Mouse (Mus musculus) midbrain, embryonic 15.5 days (tissue): Measurements from ENCODE around the gene Riox2. TPM values are rescaled to one million over a fixed set of nuclear protein-coding genes. Genes with fewer than 3 reads are reported as not detected.

Source experiments
- ATAC-seq: fragments of 200-750 bp; cut with Nextera tagmentation; replicated peaks from 2 replicates; pipeline ENCODE4 v1.8.0; 2017; ENCODE audit warnings: moderate TSS enrichment
- H3K27ac ChIP-seq: fragments of 300-500 bp; sonication (generic); 2 replicates; pipeline ENCODE4 v1.5.1; 2015; ENCODE audit warnings: mild to moderate bottlenecking, inconsistent platforms
- H3K27me3 ChIP-seq: fragments of 300-500 bp; sonication (generic); replicated peaks from 2 replicates; pipeline ENCODE4 v1.6.1; 2015; ENCODE audit warnings: inconsistent platforms
- H3K36me3 ChIP-seq: fragments of 300-500 bp; sonication (generic); replicated peaks from 2 replicates; pipeline ENCODE4 v1.6.1; 2015; ENCODE audit warnings: inconsistent platforms
- H3K4me1 ChIP-seq: fragments of 300-500 bp; sonication (generic); 2 replicates; pipeline ENCODE4 v1.6.1; 2015; ENCODE audit warnings: inconsistent platforms
- H3K4me2 ChIP-seq: fragments of 300-500 bp; sonication (generic); 2 replicates; pipeline ENCODE4 v1.6.1; 2015; ENCODE audit warnings: inconsistent platforms, mild to moderate bottlenecking, moderate library complexity
- H3K4me3 ChIP-seq: fragments of 300-500 bp; sonication (generic); 2 replicates; pipeline ENCODE4 v1.5.1; 2015; ENCODE audit warnings: mild to moderate bottlenecking, inconsistent platforms
- H3K9ac ChIP-seq: fragments of 300-500 bp; sonication (generic); 2 replicates; pipeline ENCODE4 v1.6.1; 2015; ENCODE audit warnings: mild to moderate bottlenecking, inconsistent platforms
- H3K9me3 ChIP-seq: fragments of 300-500 bp; sonication (generic); 2 replicates; pipeline ENCODE4 v1.6.1; 2016; ENCODE audit warnings: inconsistent platforms
- WGBS: fragments of 180-500 bp; shearing (Covaris S2); methylation state at CpG from one replicate; pipeline ENCODE4 v1.1.7; 2015; ENCODE audit warnings: mixed read lengths; 5-methylcytosine and 5-hydroxymethylcytosine counted together
- polyA plus RNA-seq: library from polyadenylated mRNA; unstranded; fragments of >200 nt; fragmentation: Nextera tagmentation; extraction: Ambion mirVana; gene quantifications from 2 replicates; pipeline ENCODE4 v1.2.1, GENCODE M21; 2015

The Riox2 gene
- polyA plus RNA-seq, 1 experiment from 2014 or later, result 14.0 TPM

- Histone ChIP-seq H3K27me3 (no peaks in the 10 kb centered on the region), H3K27ac (no peak overlapping the region), H3K4me1 (no peaks in the 10 kb centered on the region), H3K9me3 (no peaks in the 10 kb centered on the region), H3K4me3 (no peak overlapping the region), H3K4me2 (no peak overlapping the region), H3K9ac (no peak overlapping the region), H3K36me3 (no peaks in the 10 kb centered on the region)
- ATAC-seq, result no peak
- WGBS, result 93% methylated on average over 13 of the region's 13 CpGs
Measured at GRCm38 (mm10) chr16:59529570-59529969, 58.0 kb downstream of the Riox2 start.

DNA sequence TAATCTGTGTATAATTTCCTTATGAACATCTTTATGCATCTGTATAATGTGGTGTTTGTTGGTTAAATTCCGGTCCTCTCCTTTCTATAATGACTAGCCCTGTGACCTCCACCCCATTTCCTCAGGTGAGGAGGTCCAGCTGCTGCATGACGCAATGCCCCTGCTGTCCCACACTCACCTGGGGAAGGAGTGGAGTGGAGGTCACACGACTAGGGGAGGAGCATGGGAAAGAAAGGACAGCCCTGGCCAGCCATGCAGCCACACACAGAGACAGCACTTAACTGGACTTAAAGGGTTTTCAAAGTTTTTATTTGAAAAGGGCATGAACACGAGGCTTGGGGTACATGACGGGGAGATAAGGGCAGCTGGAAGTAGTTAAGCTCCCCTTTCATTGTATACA, 59.7 kb downstream of the Riox2 start:
- WGBS, result 86% methylated on average over 5 of the region's 5 CpGs
- no peak overlapping the region for H3K9ac ChIP-seq
- no peak overlapping the region for H3K27ac ChIP-seq
- ATAC-seq, result no peak
- no peak overlapping the region for H3K4me3 ChIP-seq
- H3K9me3 ChIP-seq, result no peaks in the 10 kb centered on the region
- H3K4me2 ChIP-seq, result no peak overlapping the region
- H3K4me1 ChIP-seq, result no peaks in the 10 kb centered on the region
- no peaks in the 10 kb centered on the region for H3K36me3 ChIP-seq
- H3K27me3 ChIP-seq, result no peaks in the 10 kb centered on the region

- Histone ChIP-seq H3K9me3 (no peaks in the 10 kb centered on the region), H3K4me1 (no peaks in the 10 kb centered on the region), H3K4me3 (no peak overlapping the region), H3K4me2 (no peak overlapping the region), H3K27ac (no peak overlapping the region), H3K36me3 (no peaks in the 10 kb centered on the region), H3K27me3 (no peaks in the 10 kb centered on the region), H3K9ac (no peak overlapping the region)
- 40% methylated on average over 3 of the region's 3 CpGs for WGBS
- ATAC-seq, result no peak
Measured at GRCm38 (mm10) chr16:59532561-59532960, 61.0 kb downstream of the Riox2 start.

- H3K27me3 ChIP-seq, result no peaks in the 10 kb centered on the region
- no peak overlapping the region for H3K4me3 ChIP-seq
- no peaks in the 10 kb centered on the region for H3K36me3 ChIP-seq
- no peaks in the 10 kb centered on the region for H3K9me3 ChIP-seq
- H3K4me2 ChIP-seq, result no peak overlapping the region
- H3K4me1 ChIP-seq, result no peaks in the 10 kb centered on the region
- ATAC-seq, result no peak
- 89% methylated on average over 11 of the region's 11 CpGs for WGBS
- H3K9ac ChIP-seq, result no peak overlapping the region
- H3K27ac ChIP-seq, result no peak overlapping the region
Measured at GRCm38 (mm10) chr16:59534349-59534748, 62.8 kb downstream of the Riox2 start.

DNA sequence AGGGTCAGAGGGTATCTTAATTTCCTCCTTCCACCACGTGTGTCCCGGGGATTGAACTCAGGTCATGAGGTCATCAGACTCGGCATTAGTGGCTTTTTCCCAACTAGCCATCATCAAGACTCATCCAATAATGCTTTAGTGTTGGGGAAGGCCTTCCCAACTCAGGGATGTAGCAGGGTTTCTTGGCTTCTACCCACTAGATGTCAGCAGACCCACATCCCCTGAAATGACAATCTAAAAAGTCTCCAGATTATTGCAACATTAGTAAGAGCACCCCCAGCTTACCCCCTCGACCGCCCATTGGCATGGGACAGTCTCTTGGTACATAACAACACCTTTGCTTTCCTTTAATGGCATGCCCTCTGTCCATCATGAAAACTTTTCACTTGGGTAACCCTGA, 64.1 kb downstream of the Riox2 start:
- H3K27ac ChIP-seq, result no peak overlapping the region
- no peaks in the 10 kb centered on the region for H3K9me3 ChIP-seq
- H3K9ac ChIP-seq, result no peak overlapping the region
- H3K27me3 ChIP-seq, result no peaks in the 10 kb centered on the region
- no peaks in the 10 kb centered on the region for H3K4me1 ChIP-seq
- no peak overlapping the region for H3K4me3 ChIP-seq
- WGBS, result 87% methylated on average over 5 of the region's 5 CpGs
- no peaks in the 10 kb centered on the region for H3K36me3 ChIP-seq
- no peak overlapping the region for H3K4me2 ChIP-seq
- no peak for ATAC-seq

DNA sequence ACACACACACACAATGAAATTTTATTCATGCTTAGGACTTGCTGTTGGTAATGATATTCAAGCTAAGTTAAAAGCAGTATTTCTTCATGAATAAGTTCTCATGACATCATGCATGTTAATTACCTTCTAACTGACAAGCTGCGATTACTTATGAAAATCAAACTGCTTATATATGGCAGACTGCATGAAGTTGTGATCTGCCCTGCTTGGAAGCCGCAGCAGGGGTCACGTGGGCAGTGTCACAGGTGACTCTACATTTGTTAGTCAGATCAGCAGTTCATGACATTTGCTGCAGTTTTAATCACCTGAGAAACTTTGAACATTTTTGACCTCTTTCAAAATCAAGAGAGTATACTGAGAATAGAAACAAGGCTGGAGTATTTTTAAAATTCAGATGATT, 69.4 kb downstream of the Riox2 start:
- H3K27me3 ChIP-seq, result no peaks in the 10 kb centered on the region
- no peak overlapping the region for H3K9ac ChIP-seq
- no peak overlapping the region for H3K27ac ChIP-seq
- no peaks in the 10 kb centered on the region for H3K36me3 ChIP-seq
- no peak overlapping the region for H3K4me3 ChIP-seq
- 85% methylated on average over 3 of the region's 3 CpGs for WGBS
- no peaks in the 10 kb centered on the region for H3K4me1 ChIP-seq
- no peaks in the 10 kb centered on the region for H3K9me3 ChIP-seq
- H3K4me2 ChIP-seq, result no peak overlapping the region
- no peak for ATAC-seq

DNA sequence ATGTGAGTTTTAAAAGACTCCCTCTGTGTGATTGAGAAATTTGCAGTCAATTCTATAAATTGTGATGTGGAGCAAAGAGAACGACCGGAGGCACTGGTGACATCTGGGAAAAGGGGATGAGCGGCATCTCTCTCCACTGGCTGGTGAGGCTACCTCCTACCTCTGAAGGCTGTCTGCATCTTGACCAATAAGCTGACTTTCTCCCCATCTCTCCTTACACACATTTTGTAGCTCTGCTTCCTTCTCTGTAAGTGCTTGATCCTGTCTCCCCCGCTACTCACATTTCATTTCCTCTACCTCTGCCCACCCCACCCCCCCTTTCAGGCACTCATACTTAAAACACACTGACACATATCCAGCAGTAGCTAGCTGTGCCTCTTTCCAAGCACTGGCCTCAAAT, 69.8 kb downstream of the Riox2 start:
- Histone ChIP-seq H3K27ac (no peak overlapping the region), H3K9me3 (no peaks in the 10 kb centered on the region), H3K4me3 (no peak overlapping the region), H3K27me3 (no peaks in the 10 kb centered on the region), H3K9ac (no peak overlapping the region), H3K36me3 (no peaks in the 10 kb centered on the region), H3K4me2 (no peak overlapping the region), H3K4me1 (no peaks in the 10 kb centered on the region)
- no peak for ATAC-seq
- WGBS, result 76% methylated on average over 4 of the region's 4 CpGs

Other genes with a start within 250 kb of the Riox2 start
- not detected in 2 replicates for gene Olfr201, start 199.1 kb upstream of the Riox2 start, polyA plus RNA-seq
- gene Olfr202, start 185.0 kb upstream of the Riox2 start, polyA plus RNA-seq, result not detected in 2 replicates
- gene Olfr203, start 172.9 kb upstream of the Riox2 start, polyA plus RNA-seq, result not detected in 2 replicates
- gene Olfr204, start 153.5 kb upstream of the Riox2 start, polyA plus RNA-seq, result not detected in 2 replicates
- not detected in 2 replicates for gene Olfr205, start 140.6 kb upstream of the Riox2 start, polyA plus RNA-seq
- gene Olfr206, start 122.5 kb upstream of the Riox2 start, polyA plus RNA-seq, result not detected in 2 replicates
- gene Olfr209, start 107.8 kb upstream of the Riox2 start, polyA plus RNA-seq, result not detected in 2 replicates
- gene Gabrr3, start 64.4 kb upstream of the Riox2 start, polyA plus RNA-seq, result 0.06 and 0.13 TPM in 2 replicates
- gene Crybg3, start 129.2 kb downstream of the Riox2 start, polyA plus RNA-seq, result 2.5 and 3.0 TPM in 2 replicates
- 48.8 and 51.2 TPM in 2 replicates for gene Arl6, start 167.6 kb downstream of the Riox2 start, polyA plus RNA-seq